Mouse (Mus musculus) ovary, adult 2 months (tissue): ENCODE data around the gene Ube2g1. TPM values are rescaled to one million over a fixed set of nuclear protein-coding genes. Genes with fewer than 3 reads are reported as not detected.

Source experiments
- polyA plus RNA-seq: library from polyadenylated mRNA; depleted of rRNA; stranded (reverse); fragments of >200 nt; gene quantifications from 2 replicates; pipeline ENCODE4 v1.2.3, GENCODE M21; 2012; rRNA removed

Ube2g1 gene
- 9.4 and 15.2 TPM in 2 replicates for polyA plus RNA-seq

GRCm38 (mm10) chr11:72606694-72607407 lies at the start of gene Ube2g1:
Gene Ube2g1 (plus strand): TSS chr11:72607283.

GRCm38 (mm10) chr11:72689551-72690510 lies 82.7 kb downstream of the Ube2g1 start, which contains the start of gene Ankfy1:
Gene Ankfy1 (plus strand): TSS chr11:72690006.

Other genes with a start within 250 kb of the Ube2g1 start
- gene Tekt1, start 244.8 kb upstream of the Ube2g1 start, polyA plus RNA-seq = 3.8 and 4.7 TPM in 2 replicates
- gene Smtnl2, start 195.6 kb upstream of the Ube2g1 start, polyA plus RNA-seq = 17.1 and 28.2 TPM in 2 replicates
- 2.2 and 2.9 TPM in 2 replicates for gene Ggt6, start 171.8 kb upstream of the Ube2g1 start, polyA plus RNA-seq
- 86.4 and 93.0 TPM in 2 replicates for gene Mybbp1a, start 165.9 kb upstream of the Ube2g1 start, polyA plus RNA-seq
- 53.3 and 53.4 TPM in 2 replicates for gene Spns2, start 117.4 kb upstream of the Ube2g1 start, polyA plus RNA-seq
- 1.4 TPM in 2 replicates for gene Spns3, start 56.8 kb upstream of the Ube2g1 start, polyA plus RNA-seq
- 27.6 and 32.0 TPM in 2 replicates for gene Ankfy1, start 82.7 kb downstream of the Ube2g1 start, polyA plus RNA-seq
- gene Cyb5d2, start 188.9 kb downstream of the Ube2g1 start, polyA plus RNA-seq = 5.9 and 8.3 TPM in 2 replicates
- 20.3 and 21.7 TPM in 2 replicates for gene Zzef1, start 188.9 kb downstream of the Ube2g1 start, polyA plus RNA-seq